Mouse (Mus musculus) heart, embryonic 13.5 days (tissue): ENCODE results near the gene Bcl2l14. TPM values are rescaled to one million over a fixed set of nuclear protein-coding genes. Genes with fewer than 3 reads are reported as not detected.

Source experiments
- ATAC-seq: fragments of 200-750 bp; cut with Nextera tagmentation; 2 replicates; pipeline ENCODE4 v1.8.0; 2017; ENCODE audit warnings: moderate TSS enrichment; ENCODE audit not compliant: insufficient number of reproducible peaks, low FRiP score, low TSS enrichment; ENCODE audit errors: extremely low read depth
- H3K27ac ChIP-seq: fragments of 300-500 bp; sonication (generic); replicated peaks from 2 replicates; pipeline ENCODE4 v1.5.1; 2015; ENCODE audit warnings: moderate library complexity, mild to moderate bottlenecking, inconsistent platforms
- H3K27me3 ChIP-seq: fragments of 300-500 bp; sonication (generic); replicated peaks from 2 replicates; pipeline ENCODE4 v1.6.1; 2015; ENCODE audit warnings: mild to moderate bottlenecking, inconsistent platforms
- H3K36me3 ChIP-seq: fragments of 300-500 bp; sonication (generic); 2 replicates; pipeline ENCODE4 v1.6.1; 2015; ENCODE audit warnings: mild to moderate bottlenecking, inconsistent platforms
- H3K4me1 ChIP-seq: fragments of 300-500 bp; sonication (generic); 2 replicates; pipeline ENCODE4 v1.6.1; 2015; ENCODE audit warnings: inconsistent platforms
- H3K4me2 ChIP-seq: fragments of 300-500 bp; sonication (generic); 2 replicates; pipeline ENCODE4 v1.6.1; 2015; ENCODE audit warnings: inconsistent platforms, mild to moderate bottlenecking, moderate library complexity
- H3K4me3 ChIP-seq: fragments of 300-500 bp; sonication (generic); 2 replicates; pipeline ENCODE4 v1.5.1; 2015; ENCODE audit warnings: moderate library complexity, mild to moderate bottlenecking, inconsistent platforms
- H3K9ac ChIP-seq: fragments of 300-500 bp; sonication (generic); 2 replicates; pipeline ENCODE4 v1.6.1; 2015; ENCODE audit warnings: inconsistent platforms, mild to moderate bottlenecking, moderate library complexity
- H3K9me3 ChIP-seq: fragments of 300-500 bp; sonication (generic); 2 replicates; pipeline ENCODE4 v1.6.1; 2016; ENCODE audit warnings: inconsistent platforms
- WGBS: fragments of 180-500 bp; shearing (Covaris S2); methylation state at CpG from one replicate; pipeline ENCODE4 v1.1.7; 2015; ENCODE audit warnings: mixed read lengths; 5-methylcytosine and 5-hydroxymethylcytosine counted together
- polyA plus RNA-seq: library from polyadenylated mRNA; unstranded; fragments of >200 nt; fragmentation: Nextera tagmentation; extraction: Ambion mirVana; gene quantifications from 2 replicates; pipeline ENCODE4 v1.2.1, GENCODE M21; 2015

Bcl2l14 gene
- polyA plus RNA-seq, 1 experiment from 2014 or later, result 0.48 TPM

- Histone ChIP-seq H3K36me3 (peaks cover 75% of the 10 kb centered on the region), H3K4me3 (no peak overlapping the region), H3K9ac (no peak overlapping the region), H3K27ac (no peak overlapping the region), H3K27me3 (no peaks in the 10 kb centered on the region), H3K4me1 (peaks cover 10% of the 10 kb centered on the region; the same call in 1 of the 2 replicates), H3K4me2 (no peak overlapping the region), H3K9me3 (no peaks in the 10 kb centered on the region)
- WGBS, result 89% methylated on average over 12 of the region's 12 CpGs
- ATAC-seq, result no peak
Observed at GRCm38 (mm10) chr6:134448451-134448850, 52.3 kb downstream of the Bcl2l14 start.

- Histone ChIP-seq H3K4me1 (peaks cover 6% of the 10 kb centered on the region; the same call in 1 of the 2 replicates), H3K27ac (no peak overlapping the region), H3K4me2 (no peak overlapping the region), H3K36me3 (peaks cover 85% of the 10 kb centered on the region), H3K9ac (no peak overlapping the region), H3K4me3 (no peak overlapping the region), H3K27me3 (no peaks in the 10 kb centered on the region), H3K9me3 (no peaks in the 10 kb centered on the region)
- 62% methylated on average over 11 of the region's 11 CpGs for WGBS
- no peak for ATAC-seq
Observed at GRCm38 (mm10) chr6:134449958-134450357, 53.8 kb downstream of the Bcl2l14 start.

- no peak overlapping the region for H3K27ac ChIP-seq
- H3K27me3 ChIP-seq, result no peaks in the 10 kb centered on the region
- peaks cover 6% of the 10 kb centered on the region; the same call in 1 of the 2 replicates for H3K4me1 ChIP-seq
- no peaks in the 10 kb centered on the region for H3K9me3 ChIP-seq
- no peak overlapping the region for H3K4me2 ChIP-seq
- peaks cover 86% of the 10 kb centered on the region for H3K36me3 ChIP-seq
- no peak overlapping the region for H3K9ac ChIP-seq
- WGBS, result 53% methylated on average over 14 of the region's 14 CpGs
- H3K4me3 ChIP-seq, result no peak overlapping the region
- ATAC-seq, result peak; percentile 46; the same call in 1 of the 2 replicates
Observed at GRCm38 (mm10) chr6:134450661-134451119, 54.6 kb downstream of the Bcl2l14 start.

GRCm38 (mm10) chr6:134454093-134454492, 58.0 kb downstream of the Bcl2l14 start:
- Histone ChIP-seq H3K36me3 (peaks cover 95% of the 10 kb centered on the region), H3K4me3 (no peak overlapping the region), H3K4me2 (no peak overlapping the region), H3K4me1 (peaks cover 6% of the 10 kb centered on the region; the same call in 1 of the 2 replicates), H3K9ac (no peak overlapping the region), H3K27me3 (no peaks in the 10 kb centered on the region), H3K27ac (no peak overlapping the region), H3K9me3 (no peaks in the 10 kb centered on the region)
- WGBS, result 85% methylated on average over 1 of the region's 1 CpGs
- ATAC-seq, result no peak

- H3K4me1 ChIP-seq, result no peaks in the 10 kb centered on the region
- no peaks in the 10 kb centered on the region for H3K27me3 ChIP-seq
- H3K4me3 ChIP-seq, result no peak overlapping the region
- no peak for ATAC-seq
- H3K27ac ChIP-seq, result no peak overlapping the region
- H3K36me3 ChIP-seq, result peaks cover 92% of the 10 kb centered on the region
- 86% methylated on average over 1 of the region's 1 CpGs for WGBS
- no peaks in the 10 kb centered on the region for H3K9me3 ChIP-seq
- H3K4me2 ChIP-seq, result no peak overlapping the region
- H3K9ac ChIP-seq, result no peak overlapping the region
Observed at GRCm38 (mm10) chr6:134458376-134458775, 62.3 kb downstream of the Bcl2l14 start.

- no peak for ATAC-seq
- Histone ChIP-seq H3K4me2 (no peak overlapping the region), H3K27me3 (no peaks in the 10 kb centered on the region), H3K9me3 (no peaks in the 10 kb centered on the region), H3K4me1 (no peaks in the 10 kb centered on the region), H3K9ac (no peak overlapping the region), H3K36me3 (peaks cover 91% of the 10 kb centered on the region), H3K27ac (no peak overlapping the region), H3K4me3 (no peak overlapping the region)
- WGBS, result 84% methylated on average over 6 of the region's 6 CpGs
Observed at GRCm38 (mm10) chr6:134461175-134461574, 65.1 kb downstream of the Bcl2l14 start.

GRCm38 (mm10) chr6:134466671-134467229, 70.6 kb downstream of the Bcl2l14 start:
- no peak for ATAC-seq
- Histone ChIP-seq H3K9me3 (no peaks in the 10 kb centered on the region), H3K4me1 (peaks cover 12% of the 10 kb centered on the region), H3K4me3 (no peak overlapping the region), H3K36me3 (peaks cover 75% of the 10 kb centered on the region), H3K4me2 (no peak overlapping the region), H3K9ac (no peak overlapping the region), H3K27ac (no peak overlapping the region), H3K27me3 (no peaks in the 10 kb centered on the region)
- WGBS, result 88% methylated on average over 10 of the region's 10 CpGs

GRCm38 (mm10) chr6:134469297-134469696, 73.2 kb downstream of the Bcl2l14 start:
- H3K4me3 ChIP-seq, result no peak overlapping the region
- H3K9me3 ChIP-seq, result no peaks in the 10 kb centered on the region
- no peak overlapping the region for H3K27ac ChIP-seq
- WGBS, result 96% methylated on average over 2 of the region's 2 CpGs
- ATAC-seq, result no peak
- H3K4me2 ChIP-seq, result no peak overlapping the region
- H3K4me1 ChIP-seq, result peaks cover 15% of the 10 kb centered on the region
- H3K9ac ChIP-seq, result no peak overlapping the region
- H3K27me3 ChIP-seq, result no peaks in the 10 kb centered on the region
- peaks cover 55% of the 10 kb centered on the region for H3K36me3 ChIP-seq

- H3K27me3 ChIP-seq, result no peaks in the 10 kb centered on the region
- WGBS, result 13% methylated on average over 14 of the region's 14 CpGs
- H3K4me2 ChIP-seq, result peak overlapping the region; percentile 60
- peak; percentile 69 for ATAC-seq
- H3K27ac ChIP-seq, result peak overlapping the region; percentile 56
- peaks cover 19% of the 10 kb centered on the region for H3K4me1 ChIP-seq
- H3K9me3 ChIP-seq, result no peaks in the 10 kb centered on the region
- H3K9ac ChIP-seq, result no peak overlapping the region
- peak overlapping the region; percentile 22 for H3K4me3 ChIP-seq
- H3K36me3 ChIP-seq, result peaks cover 47% of the 10 kb centered on the region
Observed at GRCm38 (mm10) chr6:134470857-134471256, 74.7 kb downstream of the Bcl2l14 start.

- Histone ChIP-seq H3K4me2 (no peak overlapping the region), H3K36me3 (peaks cover 35% of the 10 kb centered on the region), H3K9me3 (no peaks in the 10 kb centered on the region), H3K4me3 (no peak overlapping the region), H3K4me1 (peaks cover 36% of the 10 kb centered on the region), H3K27me3 (no peaks in the 10 kb centered on the region), H3K27ac (no peak overlapping the region), H3K9ac (no peak overlapping the region)
- 87% methylated on average over 7 of the region's 7 CpGs for WGBS
- ATAC-seq, result no peak
Observed at GRCm38 (mm10) chr6:134473143-134473561, 77.0 kb downstream of the Bcl2l14 start.

- Histone ChIP-seq H3K9ac (no peak overlapping the region), H3K4me1 (peaks cover 20% of the 10 kb centered on the region), H3K4me2 (no peak overlapping the region), H3K27me3 (no peaks in the 10 kb centered on the region), H3K36me3 (peaks cover 55% of the 10 kb centered on the region), H3K27ac (no peak overlapping the region), H3K9me3 (no peaks in the 10 kb centered on the region), H3K4me3 (no peak overlapping the region)
- 89% methylated on average over 10 of the region's 10 CpGs for WGBS
- ATAC-seq, result no peak
Observed at GRCm38 (mm10) chr6:134479481-134479880, 83.4 kb downstream of the Bcl2l14 start.

GRCm38 (mm10) chr6:134486318-134486717, 90.2 kb downstream of the Bcl2l14 start:
- 89% methylated on average over 9 of the region's 9 CpGs for WGBS
- no peak overlapping the region for H3K4me2 ChIP-seq
- H3K9ac ChIP-seq, result no peak overlapping the region
- H3K4me3 ChIP-seq, result no peak overlapping the region
- H3K9me3 ChIP-seq, result no peaks in the 10 kb centered on the region
- peaks cover 19% of the 10 kb centered on the region for H3K4me1 ChIP-seq
- no peak overlapping the region for H3K27ac ChIP-seq
- peaks cover 36% of the 10 kb centered on the region for H3K36me3 ChIP-seq
- no peaks in the 10 kb centered on the region for H3K27me3 ChIP-seq
- no peak for ATAC-seq
